Mouse (Mus musculus) embryonic facial prominence, embryonic 13.5 days (tissue): ENCODE measurements at regions not wholly inside any gene's neighbourhood (a gene's known extent, or its start where the extent isn't known, plus 50 kb on each side); places are given as distances from the start of the nearest gene placed in this dataset.

Source experiments
- ATAC-seq: fragments of 200-750 bp; cut with Nextera tagmentation; 2 replicates; pipeline ENCODE4 v1.8.0; 2017; ENCODE audit warnings: low read depth; ENCODE audit not compliant: insufficient number of reproducible peaks, insufficient read depth, low FRiP score, low TSS enrichment
- H3K27ac ChIP-seq: fragments of 300-500 bp; sonication (generic); 2 replicates; pipeline ENCODE4 v1.5.1; 2015; ENCODE audit warnings: moderate library complexity, mild to moderate bottlenecking, inconsistent platforms
- H3K27me3 ChIP-seq: fragments of 300-500 bp; sonication (generic); 2 replicates; pipeline ENCODE4 v1.6.1; 2015; ENCODE audit warnings: mild to moderate bottlenecking, inconsistent platforms
- H3K36me3 ChIP-seq: fragments of 300-500 bp; sonication (generic); 2 replicates; pipeline ENCODE4 v1.6.1; 2015; ENCODE audit warnings: mild to moderate bottlenecking, inconsistent platforms
- H3K4me1 ChIP-seq: fragments of 300-500 bp; sonication (generic); 2 replicates; pipeline ENCODE4 v1.6.1; 2015; ENCODE audit warnings: inconsistent platforms
- H3K4me2 ChIP-seq: fragments of 300-500 bp; sonication (generic); 2 replicates; pipeline ENCODE4 v1.6.1; 2015; ENCODE audit warnings: moderate library complexity, mild to moderate bottlenecking, inconsistent platforms
- H3K4me3 ChIP-seq: fragments of 300-500 bp; sonication (generic); 2 replicates; pipeline ENCODE4 v1.5.1; 2015; ENCODE audit warnings: mild to moderate bottlenecking, inconsistent platforms
- H3K9ac ChIP-seq: fragments of 300-500 bp; sonication (generic); 2 replicates; pipeline ENCODE4 v1.6.1; 2015; ENCODE audit warnings: mild to moderate bottlenecking, inconsistent platforms
- H3K9me3 ChIP-seq: fragments of 300-500 bp; sonication (generic); 2 replicates; pipeline ENCODE4 v1.6.1; 2016; ENCODE audit warnings: inconsistent platforms
- WGBS: fragments of 180-500 bp; shearing (Covaris S2); methylation state at CpG from one replicate; pipeline ENCODE4 v1.1.7; 2015; ENCODE audit warnings: mixed read lengths; 5-methylcytosine and 5-hydroxymethylcytosine counted together

GRCm38 (mm10) chr5:64401737-64402136 lies 245.6 kb downstream of the Tbc1d1 start:
- Histone ChIP-seq H3K9ac (no peak overlapping the region), H3K27ac (no peak overlapping the region), H3K36me3 (no peaks in the 10 kb centered on the region), H3K9me3 (no peaks in the 10 kb centered on the region), H3K27me3 (no peaks in the 10 kb centered on the region), H3K4me2 (no peak overlapping the region), H3K4me3 (no peak overlapping the region), H3K4me1 (no peaks in the 10 kb centered on the region)
- ATAC-seq = no peak
- WGBS = 76% methylated on average over 9 of the region's 9 CpGs

DNA sequence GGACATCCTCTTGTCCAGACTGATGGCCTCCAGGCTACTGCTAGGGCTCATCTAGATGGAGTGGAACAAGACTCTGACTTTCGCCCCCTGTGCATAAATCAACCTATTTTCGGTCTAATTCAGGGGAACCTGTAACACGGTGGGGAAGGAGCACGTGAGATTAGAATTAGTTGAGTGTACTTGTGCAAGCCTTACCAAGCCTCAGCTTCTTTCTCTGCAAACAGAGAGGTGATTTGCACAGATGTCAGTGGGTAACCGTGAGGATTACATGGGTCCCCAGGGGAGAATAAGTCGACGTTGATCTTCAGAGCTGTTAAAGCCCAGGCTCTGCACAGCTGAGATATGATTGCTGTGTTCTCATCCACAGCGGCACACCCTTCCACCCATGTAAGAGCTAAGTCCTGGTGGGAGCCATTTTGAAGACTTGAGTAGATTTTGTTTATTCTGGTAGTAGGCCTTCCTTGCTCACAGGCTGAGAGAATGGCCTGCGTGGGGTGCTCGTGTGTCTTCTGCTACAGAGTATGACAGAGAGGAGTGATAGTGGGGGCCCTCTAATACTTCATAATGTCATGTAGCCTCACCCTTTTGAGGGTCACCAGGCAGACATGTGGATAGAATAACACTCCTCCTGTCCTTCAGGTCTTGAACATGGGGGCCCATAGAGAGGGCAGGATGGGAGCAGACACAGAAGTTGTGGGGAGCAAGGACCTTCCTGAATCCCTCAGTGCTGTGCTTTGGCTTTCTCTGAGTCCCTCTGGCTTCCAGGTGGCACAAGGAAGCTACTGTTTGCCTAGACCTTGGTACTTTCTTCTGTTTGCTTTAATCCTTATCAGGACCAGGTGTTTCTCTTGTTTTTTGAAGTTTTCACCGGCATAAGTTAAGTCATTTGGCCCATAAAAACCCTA lies 247.2 kb downstream of the Tbc1d1 start:
- Histone ChIP-seq H3K27me3 (no peaks in the 10 kb centered on the region), H3K27ac (no peak overlapping the region), H3K4me1 (no peaks in the 10 kb centered on the region), H3K36me3 (no peaks in the 10 kb centered on the region), H3K9ac (no peak overlapping the region), H3K4me2 (no peak overlapping the region), H3K4me3 (no peak overlapping the region), H3K9me3 (no peaks in the 10 kb centered on the region)
- 86% methylated on average over 11 of the region's 11 CpGs for WGBS
- no peak for ATAC-seq

DNA sequence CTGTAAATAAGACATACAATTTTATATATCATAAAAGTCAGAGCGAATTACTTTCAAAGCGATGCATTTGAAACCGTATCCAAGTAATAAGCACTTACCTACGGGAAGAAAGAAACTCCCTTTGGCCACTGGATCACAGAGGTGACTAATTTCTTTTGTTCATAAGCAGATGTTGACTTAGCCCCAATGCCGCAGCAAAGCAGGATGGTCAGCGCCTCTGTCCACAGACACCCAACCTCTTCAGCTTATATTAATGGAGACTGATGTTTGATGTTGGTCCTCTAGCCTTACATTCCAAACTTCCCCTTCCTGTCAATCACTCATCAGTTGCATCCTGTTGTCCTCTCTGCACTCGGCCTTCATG lies 247.9 kb downstream of the Tbc1d1 start:
- WGBS = 81% methylated on average over 7 of the region's 7 CpGs

DNA sequence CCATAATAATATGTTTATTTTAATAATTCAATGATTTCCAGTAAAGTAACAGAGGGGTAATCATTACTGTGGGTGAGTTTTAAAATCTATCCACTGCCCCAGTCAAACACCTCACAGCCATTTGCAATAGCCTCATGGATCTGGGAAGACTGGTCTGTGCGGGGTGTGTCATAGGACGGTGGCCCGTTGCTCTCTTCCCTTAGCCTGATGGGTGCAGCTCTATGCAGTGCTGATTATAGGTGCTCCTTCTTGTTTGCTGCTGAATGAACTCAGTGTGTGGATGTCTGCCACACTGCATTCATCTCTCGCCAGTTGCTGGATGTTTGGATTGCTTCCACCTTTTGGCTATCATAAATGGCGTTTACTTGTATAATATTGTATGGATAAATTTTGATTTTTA lies 248.4 kb downstream of the Tbc1d1 start:
- ATAC-seq = no peak
- H3K4me3 ChIP-seq = no peak overlapping the region
- no peaks in the 10 kb centered on the region for H3K36me3 ChIP-seq
- 92% methylated on average over 5 of the region's 5 CpGs for WGBS
- H3K4me1 ChIP-seq = no peaks in the 10 kb centered on the region
- H3K9me3 ChIP-seq = no peaks in the 10 kb centered on the region
- no peaks in the 10 kb centered on the region for H3K27me3 ChIP-seq
- H3K9ac ChIP-seq = no peak overlapping the region
- H3K4me2 ChIP-seq = no peak overlapping the region
- no peak overlapping the region for H3K27ac ChIP-seq

More for the DNA sequence above, 247.9 kb downstream of the Tbc1d1 start:
- H3K27ac ChIP-seq = no peak overlapping the region
- no peaks in the 10 kb centered on the region for H3K36me3 ChIP-seq
- H3K9me3 ChIP-seq = no peaks in the 10 kb centered on the region
- H3K27me3 ChIP-seq = no peaks in the 10 kb centered on the region
- no peak for ATAC-seq
- H3K4me1 ChIP-seq = no peaks in the 10 kb centered on the region
- H3K4me2 ChIP-seq = no peak overlapping the region
- H3K4me3 ChIP-seq = no peak overlapping the region
- H3K9ac ChIP-seq = no peak overlapping the region

GRCm38 (mm10) chr5:64408938-64409337 lies 252.8 kb downstream of the Tbc1d1 start:
- Histone ChIP-seq H3K27me3 (no peaks in the 10 kb centered on the region), H3K4me3 (no peak overlapping the region), H3K36me3 (no peaks in the 10 kb centered on the region), H3K4me1 (peaks cover 5% of the 10 kb centered on the region; the same call in 1 of the 2 replicates), H3K9ac (no peak overlapping the region), H3K4me2 (no peak overlapping the region), H3K9me3 (no peaks in the 10 kb centered on the region), H3K27ac (no peak overlapping the region)
- 76% methylated on average over 3 of the region's 3 CpGs for WGBS
- no peak for ATAC-seq

DNA sequence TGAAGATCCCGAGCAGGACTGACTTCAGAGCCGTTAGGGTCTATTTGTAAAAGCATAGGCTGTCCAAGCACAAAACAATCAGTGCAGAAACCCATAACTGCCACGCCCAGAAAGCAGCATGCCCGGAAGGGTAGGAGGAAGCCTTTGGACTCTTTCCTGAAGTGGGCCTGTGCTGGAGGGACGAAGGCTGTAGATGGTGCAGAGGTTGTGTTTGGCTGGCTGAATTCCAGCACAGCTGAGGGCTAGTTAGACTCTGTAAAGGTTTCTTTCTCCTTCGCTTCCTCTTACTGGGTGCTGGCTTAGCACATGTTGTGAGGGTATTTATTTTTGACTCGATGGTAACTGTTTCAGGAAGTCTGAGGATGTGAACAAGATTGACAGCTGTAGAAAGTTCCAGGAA lies 254.5 kb downstream of the Tbc1d1 start:
- Histone ChIP-seq H3K36me3 (no peaks in the 10 kb centered on the region), H3K9ac (no peak overlapping the region), H3K27ac (no peak overlapping the region), H3K4me1 (peaks cover 5% of the 10 kb centered on the region; the same call in 1 of the 2 replicates), H3K4me2 (no peak overlapping the region), H3K9me3 (no peaks in the 10 kb centered on the region), H3K27me3 (no peaks in the 10 kb centered on the region), H3K4me3 (no peak overlapping the region)
- no peak for ATAC-seq
- WGBS = 56% methylated on average over 7 of the region's 7 CpGs

DNA sequence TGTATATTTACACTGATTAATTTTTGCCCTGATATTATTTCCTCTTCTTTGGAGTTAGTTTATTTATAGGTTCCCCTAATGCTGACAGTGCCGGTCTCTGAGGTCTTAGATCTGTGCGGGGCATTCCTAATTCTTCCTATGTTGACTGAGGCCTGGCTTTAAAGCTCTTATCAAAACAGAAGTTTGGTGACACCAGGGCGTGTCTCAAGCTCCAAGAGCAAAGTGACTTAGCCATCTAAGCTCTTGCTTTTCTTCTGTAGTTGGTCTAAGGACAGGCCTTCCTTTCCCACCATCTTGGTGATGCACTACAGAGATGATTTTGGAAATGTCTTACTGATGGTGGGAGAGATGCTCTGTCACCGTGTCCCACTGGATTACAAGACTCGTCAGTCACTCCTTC lies 258.4 kb downstream of the Tbc1d1 start:
- H3K4me2 ChIP-seq = no peak overlapping the region
- WGBS = 76% methylated on average over 5 of the region's 5 CpGs
- no peak for ATAC-seq
- H3K27ac ChIP-seq = no peak overlapping the region
- H3K36me3 ChIP-seq = no peaks in the 10 kb centered on the region
- H3K4me1 ChIP-seq = peaks cover 5% of the 10 kb centered on the region; the same call in 1 of the 2 replicates
- no peaks in the 10 kb centered on the region for H3K9me3 ChIP-seq
- H3K9ac ChIP-seq = no peak overlapping the region
- H3K27me3 ChIP-seq = no peaks in the 10 kb centered on the region
- H3K4me3 ChIP-seq = no peak overlapping the region

DNA sequence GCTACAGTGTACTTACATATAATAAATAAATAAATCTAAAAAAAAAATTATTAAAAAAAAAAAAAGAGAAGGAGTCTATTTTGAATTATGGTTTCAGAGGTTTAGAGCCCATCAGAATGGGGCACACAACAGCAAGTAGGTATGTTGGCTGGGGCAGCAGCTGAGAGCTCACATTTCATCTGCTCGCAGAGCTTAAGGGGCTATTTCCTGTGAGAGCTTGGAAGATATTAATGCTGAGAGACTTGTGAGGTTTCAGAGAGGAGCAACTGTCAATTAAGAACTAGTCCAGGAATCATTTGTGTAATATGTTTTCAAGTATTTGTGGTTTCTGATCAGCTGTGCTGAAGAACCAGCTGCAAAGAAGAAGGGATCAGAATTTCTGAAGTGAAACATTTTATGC lies 263.3 kb downstream of the Tbc1d1 start:
- no peak for ATAC-seq
- no peak overlapping the region for H3K4me3 ChIP-seq
- H3K27ac ChIP-seq = no peak overlapping the region
- H3K9ac ChIP-seq = no peak overlapping the region
- H3K27me3 ChIP-seq = no peaks in the 10 kb centered on the region
- WGBS = 29% methylated on average over 1 of the region's 1 CpGs
- H3K4me2 ChIP-seq = no peak overlapping the region
- no peaks in the 10 kb centered on the region for H3K36me3 ChIP-seq
- H3K9me3 ChIP-seq = peaks cover 5% of the 10 kb centered on the region; the same call in 1 of the 2 replicates
- H3K4me1 ChIP-seq = peaks cover 12% of the 10 kb centered on the region

DNA sequence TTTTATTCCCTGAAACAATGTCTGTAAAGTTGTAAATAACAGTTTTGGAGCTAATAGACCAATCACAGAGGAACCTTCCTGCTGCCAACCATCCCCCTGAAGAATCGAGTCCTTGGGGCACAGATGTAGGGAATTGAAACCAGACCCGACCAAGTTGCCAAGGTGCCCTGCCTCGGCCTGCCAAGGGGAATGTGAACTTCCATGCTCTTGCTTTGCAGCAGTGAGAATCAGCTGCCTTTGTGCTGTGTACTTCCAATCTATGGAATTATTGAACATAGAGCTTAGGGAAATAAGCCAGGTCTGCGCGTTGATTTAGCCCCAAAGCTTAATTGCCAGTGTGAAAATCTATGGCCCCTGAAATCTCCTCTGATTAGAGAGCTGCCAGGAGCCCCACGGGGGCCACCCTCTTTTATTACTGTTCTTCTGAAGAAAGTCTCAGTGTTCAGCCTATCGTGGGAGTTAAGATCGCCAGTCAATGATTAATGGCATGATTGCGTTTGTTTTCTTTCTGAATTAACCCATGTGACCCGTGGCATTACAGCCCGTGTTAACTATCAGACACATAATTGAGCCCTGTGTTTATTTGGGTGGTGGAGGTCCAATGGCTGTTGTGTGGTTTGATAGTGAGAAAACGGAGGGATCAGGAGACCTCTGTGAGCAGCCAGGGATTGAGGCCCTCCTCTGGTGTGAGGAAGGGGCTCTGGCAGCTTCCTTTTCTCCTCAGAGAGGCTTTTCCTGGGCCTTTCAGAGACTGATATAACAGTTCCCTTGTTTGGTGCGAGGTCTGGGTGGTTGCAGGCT lies 266.9 kb downstream of the Tbc1d1 start:
- Histone ChIP-seq H3K27me3 (no peaks in the 10 kb centered on the region), H3K4me1 (peaks cover 12% of the 10 kb centered on the region), H3K27ac (peak overlapping the region; percentile 7; the same call in 1 of the 2 replicates), H3K4me2 (no peak overlapping the region), H3K9me3 (peaks cover 5% of the 10 kb centered on the region; the same call in 1 of the 2 replicates), H3K9ac (no peak overlapping the region), H3K36me3 (no peaks in the 10 kb centered on the region), H3K4me3 (no peak overlapping the region)
- 23% methylated on average over 13 of the region's 13 CpGs for WGBS
- no peak for ATAC-seq

DNA sequence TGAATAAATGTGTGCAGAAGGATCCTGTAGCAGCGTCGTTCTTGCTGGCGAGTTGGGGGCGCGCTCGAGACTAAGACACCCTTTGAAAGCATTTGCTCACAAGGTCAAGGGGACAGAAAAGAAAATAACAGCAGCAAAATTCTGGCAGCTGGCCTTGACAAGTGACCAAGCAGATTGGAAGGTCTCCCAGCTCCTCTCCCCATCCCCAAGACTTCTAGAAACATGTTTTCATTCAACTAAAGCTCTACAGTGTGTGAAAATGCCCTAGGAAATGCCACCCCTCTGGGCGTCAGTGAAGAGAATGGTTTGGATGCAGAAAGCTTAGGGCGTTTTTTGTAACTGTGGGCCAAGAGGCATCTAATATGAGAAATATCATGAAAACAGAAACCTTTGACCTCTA lies 272.7 kb downstream of the Tbc1d1 start:
- Histone ChIP-seq H3K36me3 (no peaks in the 10 kb centered on the region), H3K27me3 (no peaks in the 10 kb centered on the region), H3K9ac (no peak overlapping the region), H3K4me2 (no peak overlapping the region), H3K4me3 (no peak overlapping the region), H3K27ac (no peak overlapping the region), H3K9me3 (no peaks in the 10 kb centered on the region), H3K4me1 (no peaks in the 10 kb centered on the region)
- ATAC-seq = no peak
- 92% methylated on average over 8 of the region's 8 CpGs for WGBS

- Histone ChIP-seq H3K27ac (no peak overlapping the region), H3K4me1 (0 out of 2 replicates have a peak, but pooled peaks cover under 1% of the 10 kb centered on the region), H3K27me3 (no peaks in the 10 kb centered on the region), H3K4me3 (no peak overlapping the region), H3K36me3 (no peaks in the 10 kb centered on the region), H3K9ac (no peak overlapping the region), H3K4me2 (no peak overlapping the region), H3K9me3 (no peaks in the 10 kb centered on the region)
- WGBS = 71% methylated on average over 3 of the region's 3 CpGs
- ATAC-seq = no peak
These were observed 274.4 kb downstream of the Tbc1d1 start for GRCm38 (mm10) chr5:64430501-64430900.

DNA sequence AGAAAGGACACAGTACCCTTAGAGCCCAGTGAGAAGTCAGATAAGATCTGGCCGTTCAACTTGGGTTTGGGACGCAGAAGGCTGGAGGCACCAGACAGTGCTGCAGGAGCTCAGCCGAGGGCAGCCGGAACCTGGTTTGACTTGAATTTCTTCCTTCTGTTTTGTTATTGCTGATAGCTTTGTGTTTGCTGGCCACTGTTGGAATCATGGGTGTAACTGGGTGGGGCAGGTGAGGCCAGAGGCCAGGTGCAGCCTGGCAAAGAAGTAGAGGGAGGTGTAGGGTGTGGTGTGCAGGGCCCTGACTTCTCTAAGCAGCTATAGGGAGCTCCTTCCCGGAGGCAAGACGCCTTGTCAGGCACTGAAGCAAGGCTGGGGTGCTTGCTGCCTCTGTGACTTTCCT lies 275.5 kb downstream of the Tbc1d1 start:
- no peak overlapping the region for H3K4me3 ChIP-seq
- H3K4me1 ChIP-seq = 0 out of 2 replicates have a peak, but pooled peaks cover 6% of the 10 kb centered on the region
- 71% methylated on average over 6 of the region's 6 CpGs for WGBS
- H3K27ac ChIP-seq = no peak overlapping the region
- no peaks in the 10 kb centered on the region for H3K9me3 ChIP-seq
- H3K4me2 ChIP-seq = no peak overlapping the region
- H3K36me3 ChIP-seq = no peaks in the 10 kb centered on the region
- H3K27me3 ChIP-seq = no peaks in the 10 kb centered on the region
- no peak overlapping the region for H3K9ac ChIP-seq
- no peak for ATAC-seq
